Mouse (Mus musculus): ENCODE data around the gene Tmem108. TPM values are rescaled to one million over a fixed set of nuclear protein-coding genes. Genes with fewer than 3 reads are reported as not detected.

Gene Tmem108
- 10 to 100 TPM; 50.2 to 54.2 TPM for total RNA-seq (2021)
- long read RNA-seq, experiment 1, full-length matches to known transcripts: 39 of 61 reads
- long read RNA-seq, experiment 1, partial matches to known transcripts: 14 of 61 reads
- long read RNA-seq, experiment 1, other reads (novel, unspliced or antisense): 8 of 61 reads
- long read RNA-seq, experiment 2, transcript Tmem108-203 (6 exons, 2,145 nt): major isoform, 27 of 83 reads
- long read RNA-seq, experiment 2, transcript Tmem108-204 (6 exons, 2,850 nt): minor isoform, 17 of 83 reads
- long read RNA-seq, experiment 2, transcript Tmem108-202 (2 exons, 1,591 nt): minor isoform, 16 of 83 reads
- long read RNA-seq, experiment 2, partial matches to known transcripts: 12 of 83 reads
- long read RNA-seq, experiment 2, other reads (novel, unspliced or antisense): 7 of 83 reads

DNA sequence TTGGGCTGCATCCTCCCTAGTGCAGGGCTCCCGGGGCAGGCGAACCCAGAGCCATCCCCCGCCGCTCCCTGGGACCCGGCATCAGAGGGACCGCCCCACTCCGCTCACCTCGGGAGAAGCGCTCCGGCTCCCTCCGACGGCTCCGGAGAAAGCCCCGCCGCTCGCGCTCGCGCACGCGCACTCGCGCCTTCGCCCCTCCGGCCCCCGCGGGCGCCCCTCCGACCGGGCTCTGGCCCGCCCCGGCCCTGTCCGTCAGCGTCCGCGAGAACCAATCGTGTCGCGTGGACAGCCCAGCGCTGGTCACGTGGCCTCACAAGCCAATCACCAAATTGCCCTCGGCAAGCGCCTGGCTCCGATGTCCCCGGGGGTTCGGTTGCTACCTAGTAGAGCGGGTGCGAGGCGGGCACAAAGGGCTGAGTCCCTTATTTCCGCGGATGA lies at the start of gene Tmem108:
Gene Tmem108, minus strand, starts transcription at position 191 of the 438 bp plus-strand sequence.
- DNase-seq (ENCODE audit: low spot score in 2 of 2): peak; percentile 91 to 94

DNA sequence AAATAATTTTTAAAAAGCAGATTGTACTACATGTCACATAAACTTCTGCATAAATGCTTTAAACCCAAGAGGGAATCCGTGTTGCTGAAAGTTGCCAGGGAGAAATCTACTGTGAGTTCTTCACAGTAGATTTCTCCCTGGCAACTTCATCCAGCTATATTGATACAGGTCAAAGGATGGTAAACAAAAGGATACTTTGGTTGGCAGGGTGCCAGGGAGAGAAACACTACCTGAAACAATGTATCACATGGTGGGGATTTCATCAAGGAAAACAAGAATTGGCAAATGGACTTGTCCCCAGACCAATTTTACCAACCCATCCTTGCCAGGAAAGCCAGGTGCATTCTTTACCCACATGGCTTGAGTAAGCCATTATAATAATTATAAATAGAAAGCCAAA lies 27.4 kb upstream of the Tmem108 start:
- no peak for DNase-seq (ENCODE audit: low spot score in 2 of 2)

DNA sequence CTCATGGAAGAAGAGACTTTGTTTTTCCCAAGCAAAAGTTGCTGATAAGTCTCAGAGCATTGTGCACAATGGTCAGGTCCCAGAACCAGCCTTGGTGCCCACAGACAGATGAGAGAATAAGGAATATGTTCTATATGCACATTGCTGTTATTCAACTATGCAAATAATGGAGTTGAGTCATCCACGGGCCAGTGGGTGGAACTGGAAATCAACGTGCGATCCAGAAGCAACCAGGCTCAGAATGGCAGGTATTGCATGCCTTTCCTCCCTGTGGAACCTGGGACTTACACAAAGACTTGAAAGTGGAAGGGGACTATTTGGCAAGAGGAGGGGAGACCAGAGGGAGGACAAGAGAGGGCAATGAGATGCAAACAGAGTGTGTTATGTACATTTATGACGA lies 22.5 kb upstream of the Tmem108 start:
- no peak for DNase-seq (ENCODE audit: low spot score in 2 of 2)

DNA sequence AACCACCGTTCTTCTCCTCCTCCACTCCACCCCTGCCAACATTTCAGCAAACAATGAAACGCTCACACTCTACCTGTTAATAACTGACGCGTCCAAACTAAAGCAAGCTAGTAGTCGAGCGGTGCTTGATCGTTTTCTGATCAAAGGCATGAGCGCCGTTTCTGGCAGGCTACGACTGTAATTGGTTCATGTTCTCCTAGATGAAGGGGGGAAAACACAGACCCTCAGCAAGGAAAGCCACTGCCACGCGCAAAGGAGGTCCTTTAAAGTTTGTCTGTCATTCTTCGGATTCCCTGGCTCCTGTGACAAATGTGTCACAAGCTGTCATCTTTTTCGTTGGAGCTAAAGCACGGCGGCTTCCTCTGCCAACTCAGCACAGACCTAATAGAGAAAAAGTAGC lies 21.6 kb upstream of the Tmem108 start:
- peak in 1 of 2 experiments; percentile 25 for DNase-seq (ENCODE audit: low spot score in 2 of 2)

DNA sequence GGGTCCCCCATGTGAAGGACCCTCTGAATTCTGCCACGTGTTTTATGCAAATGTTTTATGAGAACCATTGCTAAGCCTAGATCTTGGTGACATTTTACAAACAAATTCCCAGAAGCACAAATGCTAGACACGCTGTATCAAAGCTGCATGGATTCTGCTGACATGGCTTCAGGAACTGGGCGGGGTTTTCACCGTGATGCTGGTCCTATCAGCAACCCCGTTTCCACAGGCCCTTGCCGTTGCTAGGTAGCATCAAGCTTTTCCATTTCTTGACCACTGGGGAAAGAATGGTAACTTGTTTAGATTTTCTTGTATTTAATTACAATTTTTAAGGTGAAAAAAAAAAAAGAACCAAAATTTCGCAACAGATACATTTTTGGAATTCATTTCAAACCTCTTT lies 20.7 kb upstream of the Tmem108 start:
- no peak for DNase-seq (ENCODE audit: low spot score in 2 of 2)

DNA sequence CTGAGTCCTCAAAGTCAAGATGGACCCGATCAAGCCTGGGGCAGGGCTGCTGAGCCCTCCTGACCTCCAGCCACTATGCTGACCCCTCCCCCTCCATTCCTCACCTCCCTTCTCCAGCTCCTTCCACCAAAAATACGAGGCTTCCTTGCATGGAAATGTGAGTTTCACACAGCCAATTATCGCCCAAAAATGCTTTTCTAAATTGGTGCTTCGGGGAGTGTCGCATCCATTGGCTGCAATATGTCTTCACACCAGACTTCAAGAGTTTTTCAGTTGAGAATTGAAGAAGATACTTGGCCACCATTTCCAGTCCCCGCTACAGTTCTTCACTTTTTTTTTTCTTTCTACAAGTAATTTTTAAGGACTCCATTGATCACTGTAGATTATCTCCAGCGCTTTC lies 19.8 kb upstream of the Tmem108 start:
- DNase-seq (ENCODE audit: low spot score in 2 of 2): no peak

DNA sequence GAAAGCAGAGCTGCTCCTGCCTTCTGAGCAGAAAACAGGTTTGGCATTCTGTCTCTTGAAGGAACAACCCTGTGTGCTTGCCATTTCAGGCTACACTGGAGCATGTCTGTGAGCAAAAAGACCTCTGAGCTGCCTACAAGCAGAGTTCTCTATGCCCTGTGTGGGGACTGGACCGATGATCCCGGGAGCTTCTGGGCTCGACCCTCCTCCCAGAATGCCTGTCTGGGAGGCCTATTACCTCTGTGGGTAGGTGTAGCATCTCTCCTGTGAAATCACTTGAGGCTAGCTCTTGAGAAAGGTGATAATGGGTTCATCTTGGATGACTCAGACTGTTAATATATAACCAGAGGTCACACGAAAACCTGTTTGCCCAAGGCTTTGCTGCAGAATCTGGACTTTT lies 19.0 kb upstream of the Tmem108 start:
- DNase-seq (ENCODE audit: low spot score in 2 of 2): no peak

DNA sequence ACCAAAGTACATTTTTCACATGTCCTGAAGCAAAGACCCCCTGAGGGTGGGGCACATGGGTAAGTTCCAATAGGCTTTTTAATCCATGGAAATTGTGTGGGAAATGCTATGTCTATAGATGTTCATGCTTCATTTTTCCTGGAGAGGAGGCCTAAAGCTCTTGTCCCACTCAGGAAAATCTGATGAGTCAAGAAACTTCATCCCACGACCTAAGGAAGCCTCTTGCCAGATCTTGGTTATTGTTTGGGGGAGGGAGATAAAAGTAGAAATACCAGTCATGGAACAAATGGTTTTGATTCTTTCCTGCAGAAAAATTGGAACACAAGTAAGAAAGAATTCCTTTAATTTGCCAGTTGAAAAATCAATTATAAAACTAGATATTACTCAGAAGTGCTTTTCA lies 16.5 kb upstream of the Tmem108 start:
- no peak for DNase-seq (ENCODE audit: low spot score in 2 of 2)

DNA sequence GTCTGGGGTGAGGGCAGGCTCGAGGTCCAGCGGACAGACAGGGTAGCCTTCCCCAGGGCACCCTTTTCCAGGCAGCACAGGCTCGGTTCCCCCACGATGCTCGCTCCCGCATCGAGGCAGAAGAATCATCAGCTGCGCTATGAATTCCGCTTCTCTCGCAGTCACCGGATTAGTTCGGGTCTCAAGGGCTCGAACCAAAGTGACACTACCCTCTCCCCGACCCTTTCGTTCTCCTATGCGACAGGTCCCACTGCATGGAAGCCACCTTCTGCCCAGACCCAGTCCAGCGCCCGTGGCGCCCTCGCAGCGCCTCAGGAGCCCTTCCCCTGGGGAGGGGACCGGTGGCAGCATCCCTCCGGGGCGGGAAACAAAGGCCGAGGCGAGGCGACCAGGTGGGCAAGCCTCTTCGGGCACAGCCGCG lies 476 bp downstream of the Tmem108 start:
- DNase-seq (ENCODE audit: low spot score in 2 of 2): peak in 1 of 2 experiments; percentile 31

DNA sequence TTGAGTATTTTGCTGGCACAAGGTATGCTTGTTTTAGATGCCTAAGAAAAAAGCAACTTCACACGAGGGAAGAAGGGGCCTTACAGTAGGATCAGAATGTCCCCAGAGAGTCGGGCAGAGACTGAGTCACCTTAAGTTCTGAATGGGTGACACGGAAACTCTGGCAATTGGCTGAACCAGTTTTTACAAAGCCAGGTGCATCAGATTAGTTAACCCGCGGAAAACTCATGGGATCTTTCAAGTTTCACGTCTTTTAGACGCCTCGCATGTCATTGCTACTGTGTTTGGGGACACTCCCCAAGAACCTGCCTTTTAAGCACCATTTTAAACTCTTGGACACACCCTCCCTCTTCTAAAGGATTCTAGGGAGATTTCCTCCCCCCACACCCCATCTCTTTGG lies 1.3 kb downstream of the Tmem108 start:
- DNase-seq (ENCODE audit: low spot score in 2 of 2): no peak

DNA sequence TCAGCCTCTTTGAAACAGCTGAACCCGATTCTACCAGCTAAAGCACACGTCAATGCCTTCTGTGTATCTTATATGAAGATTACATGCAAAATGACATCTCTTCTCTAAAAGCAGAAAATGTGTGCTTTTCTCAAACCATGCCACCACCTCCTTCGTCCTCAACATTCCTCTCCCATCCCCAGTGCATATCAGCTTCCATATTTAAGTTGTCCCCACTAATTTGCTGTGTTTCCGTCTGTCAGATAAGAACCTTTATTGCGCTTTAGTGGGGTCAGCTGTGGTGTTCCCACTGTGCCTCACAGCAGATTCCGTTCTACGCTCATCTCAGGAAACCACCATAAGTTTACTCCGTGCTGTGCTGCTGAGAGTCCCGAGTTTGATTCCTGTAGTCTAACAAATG lies 1.8 kb downstream of the Tmem108 start:
- no peak for DNase-seq (ENCODE audit: low spot score in 2 of 2)

DNA sequence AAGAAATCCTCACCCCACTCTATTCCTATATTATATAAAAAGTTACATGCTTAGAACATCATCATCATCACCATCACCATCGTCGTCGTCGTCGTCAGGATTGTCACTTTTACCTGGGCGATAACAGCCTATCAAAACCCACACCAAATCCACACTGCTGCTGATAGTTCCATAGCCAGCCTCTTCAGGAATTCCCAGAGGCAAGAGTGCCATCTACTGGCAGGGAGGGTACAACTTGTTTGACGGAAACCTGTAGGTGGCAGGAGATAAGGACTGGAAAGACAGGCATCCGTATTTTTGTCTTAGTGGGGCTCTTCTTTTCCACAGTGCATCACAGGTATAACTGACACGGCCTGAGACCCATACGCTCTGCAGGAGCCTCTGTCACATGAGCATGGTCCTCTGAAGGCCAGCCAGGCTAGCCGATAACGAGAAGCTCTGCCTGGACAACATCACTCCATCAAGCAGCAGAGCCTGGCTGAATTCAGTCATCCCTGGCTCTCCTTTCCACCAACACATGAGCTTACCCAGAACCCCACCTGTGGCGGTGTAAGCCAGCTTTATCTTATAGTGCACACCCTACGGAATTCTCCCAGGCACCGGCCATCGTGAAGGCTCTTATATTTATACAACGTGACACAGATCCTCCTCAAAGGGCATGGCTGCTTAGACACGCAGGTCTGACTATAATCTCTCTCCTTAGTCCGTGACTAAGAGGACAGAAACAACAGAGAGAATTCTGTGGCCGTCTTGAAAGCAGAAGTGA lies 2.5 kb downstream of the Tmem108 start:
- DNase-seq (ENCODE audit: low spot score in 2 of 2): peak; percentile 87 to 93

DNA sequence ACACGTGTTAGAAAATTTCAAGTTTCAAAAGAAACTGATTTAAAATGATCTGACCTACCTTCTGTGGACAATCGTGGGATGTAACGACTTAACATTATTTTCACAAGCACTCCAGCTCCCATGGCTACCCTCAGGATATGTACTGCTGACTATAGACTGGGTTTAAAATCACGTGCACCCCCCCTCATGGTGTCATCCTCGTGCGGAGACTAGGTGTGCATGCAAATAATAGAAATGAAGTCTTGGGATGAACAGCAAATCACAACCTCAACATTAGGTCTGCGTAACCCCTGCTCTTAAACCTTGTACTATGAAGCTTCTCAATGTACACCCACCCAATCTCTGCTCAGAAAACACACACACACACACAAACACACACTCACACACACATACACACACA lies 3.4 kb downstream of the Tmem108 start:
- no peak for DNase-seq (ENCODE audit: low spot score in 2 of 2)

DNA sequence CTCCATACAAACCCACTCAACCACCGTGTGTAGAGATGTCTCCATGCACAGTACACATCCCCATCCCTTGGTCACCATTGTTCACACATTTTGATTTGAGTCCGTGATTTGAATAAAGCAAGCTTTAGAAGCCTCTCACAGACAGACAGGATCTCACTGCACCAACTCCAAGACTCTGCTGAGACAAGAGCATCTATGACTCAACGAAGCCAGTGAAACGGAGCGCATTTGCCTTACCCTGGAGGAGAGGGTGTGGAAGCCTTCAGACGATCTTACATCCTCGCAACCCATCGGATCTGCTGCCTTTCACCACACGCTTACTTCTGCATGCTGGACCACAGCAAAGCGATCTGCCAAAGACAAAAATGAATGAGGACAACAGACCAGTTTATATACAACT lies 9.0 kb downstream of the Tmem108 start:
- no peak for DNase-seq (ENCODE audit: low spot score in 2 of 2)

DNA sequence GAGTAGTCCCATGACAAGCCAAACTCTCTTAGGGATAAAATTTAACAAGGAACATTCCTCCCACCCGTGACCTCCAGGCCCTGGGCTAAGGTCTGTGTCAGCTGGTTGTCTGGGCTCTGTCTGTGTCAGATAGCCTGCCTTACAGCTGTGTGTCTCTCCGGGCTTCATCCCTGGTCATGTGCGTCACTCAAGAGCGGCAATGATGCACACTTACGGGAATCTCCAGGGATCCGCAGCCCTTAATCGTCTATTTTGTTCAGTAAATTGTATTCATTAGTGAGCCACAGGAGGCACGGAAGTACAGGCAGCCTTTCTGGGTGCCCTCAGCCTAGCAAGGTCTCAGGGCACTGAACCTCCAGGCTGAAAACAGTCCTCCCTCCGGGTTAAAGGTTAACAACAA lies 10.1 kb downstream of the Tmem108 start:
- DNase-seq (ENCODE audit: low spot score in 2 of 2): no peak

DNA sequence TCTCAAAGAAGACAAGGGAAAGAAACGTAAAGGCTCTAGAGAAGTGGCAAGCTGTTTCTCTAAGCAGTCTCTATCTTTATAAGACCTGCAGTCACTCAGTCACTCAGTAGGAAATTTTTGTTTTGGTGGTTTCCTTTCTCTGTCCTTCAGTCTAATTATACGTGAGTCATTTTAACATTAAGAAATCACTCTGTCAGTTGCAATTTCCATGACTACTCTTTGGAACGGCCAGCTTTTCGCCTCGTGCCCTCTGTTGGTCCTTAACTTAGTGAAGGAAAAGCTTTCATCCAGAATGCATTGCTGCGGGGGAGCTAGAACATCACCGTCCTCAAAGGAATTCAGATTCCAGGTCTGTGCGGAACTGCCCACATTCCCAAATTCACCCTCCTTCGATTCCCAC lies 11.1 kb downstream of the Tmem108 start:
- no peak for DNase-seq (ENCODE audit: low spot score in 2 of 2)

DNA sequence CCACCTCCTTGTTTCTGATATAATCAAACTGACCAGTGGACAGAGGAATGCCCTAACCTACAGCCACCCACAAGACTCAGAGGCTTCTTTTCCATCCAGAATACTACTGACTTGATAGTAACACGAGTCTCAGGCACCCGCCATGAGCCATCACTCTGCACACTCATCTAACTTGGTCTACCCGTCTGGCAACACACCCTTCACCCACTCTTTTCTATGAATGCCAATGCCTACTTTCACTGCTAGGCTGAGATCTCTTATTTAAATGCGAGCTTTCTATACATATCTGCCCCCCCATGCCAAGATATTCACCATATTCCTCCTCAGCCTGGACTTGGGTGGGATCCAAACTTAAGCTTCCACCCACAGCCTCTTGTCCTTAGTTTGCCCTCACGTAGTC lies 15.0 kb downstream of the Tmem108 start:
- no peak for DNase-seq (ENCODE audit: low spot score in 2 of 2)

DNA sequence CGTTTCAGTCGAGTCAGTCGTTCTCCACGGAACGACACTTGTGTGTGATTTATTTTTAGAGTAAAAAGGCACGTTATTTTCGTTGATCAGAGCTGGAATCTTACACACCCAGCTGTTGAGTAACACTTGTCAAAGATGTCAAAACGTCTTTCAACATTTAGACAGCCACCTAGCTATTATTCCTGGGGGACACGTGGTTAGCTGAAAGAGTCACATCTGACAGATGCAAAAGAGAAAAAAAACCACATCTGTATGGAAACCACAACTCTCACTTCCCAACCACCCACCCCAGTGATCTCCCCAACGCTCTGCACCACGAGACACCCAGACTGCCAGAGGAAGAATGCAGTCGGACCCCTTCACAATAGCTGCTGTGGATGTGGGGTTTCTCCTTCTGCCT lies 21.5 kb downstream of the Tmem108 start:
- no peak for DNase-seq (ENCODE audit: low spot score in 2 of 2)

DNA sequence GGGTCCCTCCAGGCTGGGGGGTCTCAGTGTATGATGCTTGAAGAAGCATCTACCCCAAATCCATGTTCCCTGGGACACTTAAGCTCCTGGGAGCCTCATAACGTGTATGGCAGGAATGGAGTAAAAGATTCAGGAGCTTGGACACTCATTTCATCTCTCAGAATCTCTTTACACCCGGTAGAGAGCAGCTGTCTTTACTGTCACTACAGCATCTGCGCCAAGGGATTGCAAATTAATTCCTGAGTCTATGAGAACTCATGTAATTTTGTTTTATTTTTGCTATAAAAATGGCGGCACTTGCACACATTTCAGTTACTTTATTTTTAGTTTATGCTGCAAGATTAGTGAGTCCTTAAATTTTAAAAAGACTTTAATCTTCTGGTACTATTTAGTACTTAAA lies 22.6 kb downstream of the Tmem108 start:
- DNase-seq (ENCODE audit: low spot score in 2 of 2): no peak

DNA sequence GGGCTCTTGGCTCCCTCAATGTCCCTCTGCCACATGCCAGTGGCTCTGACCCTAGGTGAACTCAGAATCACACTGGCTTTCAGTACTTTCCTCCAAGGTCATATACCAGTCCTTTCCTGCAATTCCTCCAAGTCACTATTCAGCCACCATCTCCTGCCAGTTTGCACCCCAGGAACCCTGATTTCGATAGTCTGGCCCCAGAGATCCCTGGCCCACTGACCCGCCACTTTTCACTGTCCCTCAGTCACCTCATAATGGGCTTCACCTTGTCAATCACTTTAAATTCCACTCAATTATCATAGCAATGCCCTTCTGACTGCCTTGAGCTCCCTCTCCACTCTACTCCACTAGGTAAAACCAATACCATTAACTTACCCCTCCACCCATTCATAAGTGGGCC lies 31.9 kb downstream of the Tmem108 start:
- no peak for DNase-seq (ENCODE audit: low spot score in 2 of 2)

DNA sequence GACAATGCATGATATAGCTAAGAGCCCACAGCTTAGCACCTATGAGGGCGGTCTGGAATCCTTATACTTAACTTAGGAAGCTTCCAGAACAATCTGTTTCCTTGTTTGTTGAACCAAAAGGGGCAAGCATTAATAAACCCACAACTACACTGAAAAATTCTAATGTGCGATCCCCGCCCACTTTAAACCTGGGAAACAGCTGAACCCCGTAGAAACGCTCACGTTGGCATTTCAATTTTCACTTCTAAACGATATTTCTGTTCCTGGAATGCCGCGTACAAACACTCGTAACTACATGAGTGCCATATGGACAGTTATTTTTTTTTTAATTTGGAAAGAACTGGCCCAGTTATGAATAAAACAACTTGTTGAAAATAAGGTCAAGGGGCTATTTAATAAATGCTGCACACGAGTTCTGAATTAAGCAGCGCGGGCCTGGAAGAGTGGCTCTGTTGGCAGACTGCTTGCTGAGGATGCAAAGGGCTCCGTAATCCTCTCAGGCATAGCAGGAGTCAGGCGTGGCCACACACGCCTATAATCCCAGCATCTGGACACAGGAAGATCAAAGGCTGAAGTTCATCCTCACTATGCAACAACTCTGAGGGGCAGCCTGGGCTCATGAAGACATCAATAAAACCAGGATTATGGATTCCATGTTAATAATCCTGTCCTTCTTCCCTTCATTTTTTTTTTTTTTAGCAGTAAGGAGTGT lies 34.7 kb downstream of the Tmem108 start:
- DNase-seq (ENCODE audit: low spot score in 2 of 2): peak; percentile 45 to 78

DNA sequence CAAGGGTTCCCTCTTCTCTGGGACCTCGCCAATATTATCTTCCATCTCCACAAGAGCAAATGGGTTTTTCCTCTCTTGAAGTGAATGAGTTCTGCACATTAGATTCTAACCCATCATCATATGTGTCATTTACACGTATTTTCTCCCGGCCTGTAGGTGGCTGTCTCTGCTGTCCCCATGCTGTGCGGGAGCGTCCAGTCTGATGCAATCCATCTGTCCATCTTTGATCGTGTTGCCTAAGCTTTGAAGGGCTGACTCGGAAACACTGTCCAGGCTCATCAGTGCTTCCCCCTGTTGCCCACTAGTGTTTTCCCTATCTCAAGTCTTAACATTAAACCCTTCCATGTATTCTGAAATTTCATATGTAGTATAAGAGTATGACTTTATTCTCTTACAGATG lies 36.1 kb downstream of the Tmem108 start:
- no peak for DNase-seq (ENCODE audit: low spot score in 2 of 2)
